Mouse (Mus musculus) cerebellum, adult 2 months (tissue): ENCODE data around the gene Syn2. TPM values are rescaled to one million over a fixed set of nuclear protein-coding genes. Genes with fewer than 3 reads are reported as not detected.

Source experiments
- DNase-seq, 2 experiments: peaks; one replicate each; pipeline ENCODE4 v3.0.0; 2021
- H3K27ac ChIP-seq: fragments of 200-500 bp; 2 replicates; pipeline ENCODE4 v1.5.1; 2012; ENCODE audit warnings: low read length, control low read depth, inconsistent platforms; ENCODE audit not compliant: insufficient read depth
- H3K27me3 ChIP-seq: fragments of 200-500 bp; 2 replicates; pipeline ENCODE4 v1.6.1; 2012; ENCODE audit warnings: inconsistent platforms, mild to moderate bottlenecking, low read length, moderate library complexity; ENCODE audit not compliant: control insufficient read depth, insufficient read depth
- H3K4me1 ChIP-seq: fragments of 200-500 bp; 2 replicates; pipeline ENCODE4 v1.6.1; 2011; ENCODE audit warnings: low read length; ENCODE audit not compliant: control insufficient read depth, insufficient read depth
- H3K4me3 ChIP-seq: fragments of 200-500 bp; replicated peaks from 2 replicates; pipeline ENCODE3; 2011; ENCODE audit warnings: mild to moderate bottlenecking, low read depth, low read length, control low read depth; ENCODE audit not compliant: insufficient read depth
- CTCF ChIP-seq: fragments of 200-500 bp; IDR thresholded peaks from 2 replicates; pipeline ENCODE4 v1.5.1; 2011; ENCODE audit warnings: low read depth, mild to moderate bottlenecking, control low read depth, low read length, moderate library complexity, borderline replicate concordance; ENCODE audit not compliant: insufficient read depth
- POLR2A ChIP-seq: fragments of 200-500 bp; IDR thresholded peaks from 2 replicates; pipeline ENCODE4 v1.6.1; 2011; ENCODE audit warnings: low read length, control low read depth, borderline replicate concordance; ENCODE audit not compliant: insufficient read depth
- WGBS: fragments of 180-500 bp; shearing (Covaris S2); methylation state at CpG from one replicate; pipeline ENCODE4 v1.1.7; 2018; 5-methylcytosine and 5-hydroxymethylcytosine counted together
- polyA plus RNA-seq: library from polyadenylated mRNA; depleted of rRNA; stranded (reverse); fragments of >200 nt; gene quantifications from 2 replicates; pipeline ENCODE4 v1.2.3, GENCODE M21; 2012

The Syn2 gene
- polyA plus RNA-seq, 1 experiment = 272 TPM

- Histone ChIP-seq H3K27me3 (no peaks in the 10 kb centered on the region), H3K4me3 (peak overlapping the region; percentile 90), H3K4me1 (no peaks in the 10 kb centered on the region; the same call in 1 of the 2 replicates), H3K27ac (no peak overlapping the region)
- WGBS = 18% methylated on average over 9 of the region's 9 CpGs
- no peak for TF ChIP-seq CTCF
- TF ChIP-seq POLR2A = no peak
- no peak for DNase-seq
These were observed 1.5 kb downstream of the Syn2 start for GRCm38 (mm10) chr6:115136156-115136555.

- Histone ChIP-seq H3K27ac (no peak overlapping the region), H3K4me3 (no peak overlapping the region), H3K27me3 (no peaks in the 10 kb centered on the region), H3K4me1 (no peaks in the 10 kb centered on the region; the same call in 1 of the 2 replicates)
- TF ChIP-seq CTCF = no peak
- no peak for TF ChIP-seq POLR2A
- no peak for DNase-seq
- WGBS = 62% methylated on average over 4 of the region's 4 CpGs
These were observed 6.7 kb downstream of the Syn2 start for GRCm38 (mm10) chr6:115141446-115141845.

GRCm38 (mm10) chr6:115161175-115161574 lies 26.5 kb downstream of the Syn2 start:
- H3K4me1 ChIP-seq = peaks cover 4% of the 10 kb centered on the region; the same call in 1 of the 2 replicates
- WGBS = 77% methylated on average over 4 of the region's 4 CpGs
- no peak overlapping the region for H3K4me3 ChIP-seq
- H3K27ac ChIP-seq = no peak overlapping the region
- TF ChIP-seq POLR2A = no peak
- TF ChIP-seq CTCF = no peak
- DNase-seq = no peak
- no peaks in the 10 kb centered on the region for H3K27me3 ChIP-seq

GRCm38 (mm10) chr6:115165863-115166470 lies 31.3 kb downstream of the Syn2 start:
- peak overlapping the region; percentile 34; the same call in 1 of the 2 replicates for H3K27ac ChIP-seq
- H3K27me3 ChIP-seq = no peaks in the 10 kb centered on the region
- no peak for TF ChIP-seq POLR2A
- no peak for TF ChIP-seq CTCF
- peaks cover 11% of the 10 kb centered on the region; the same call in 1 of the 2 replicates for H3K4me1 ChIP-seq
- WGBS = 49% methylated on average over 3 of the region's 3 CpGs
- DNase-seq = peak in 1 of 2 experiments; percentile 52
- no peak overlapping the region for H3K4me3 ChIP-seq

- Histone ChIP-seq H3K4me3 (no peak overlapping the region), H3K4me1 (peaks cover 11% of the 10 kb centered on the region), H3K27me3 (no peaks in the 10 kb centered on the region), H3K27ac (no peak overlapping the region; the same call in 1 of the 2 replicates)
- peak; percentile 76 to 96 for DNase-seq
- 5% methylated on average over 3 of the region's 3 CpGs for WGBS
- TF ChIP-seq POLR2A (no peak), CTCF (peak; percentile 19; the same call in 1 of the 2 replicates)
These were observed 34.2 kb downstream of the Syn2 start for GRCm38 (mm10) chr6:115168921-115169320.

GRCm38 (mm10) chr6:115169518-115169917 lies 34.8 kb downstream of the Syn2 start:
- peak overlapping the region; percentile 3; the same call in 1 of the 2 replicates for H3K27ac ChIP-seq
- H3K4me1 ChIP-seq = peaks cover 11% of the 10 kb centered on the region
- 43% methylated on average over 2 of the region's 2 CpGs for WGBS
- DNase-seq = peak in 1 of 2 experiments; percentile 27
- no peak overlapping the region for H3K4me3 ChIP-seq
- no peaks in the 10 kb centered on the region for H3K27me3 ChIP-seq
- TF ChIP-seq CTCF = no peak
- TF ChIP-seq POLR2A = no peak

- Histone ChIP-seq H3K27me3 (no peaks in the 10 kb centered on the region), H3K4me3 (no peak overlapping the region), H3K27ac (no peak overlapping the region), H3K4me1 (peaks cover 7% of the 10 kb centered on the region)
- DNase-seq = no peak
- WGBS = 21% methylated on average over 3 of the region's 3 CpGs
- TF ChIP-seq CTCF (peak; percentile 59), POLR2A (no peak)
These were observed 40.1 kb downstream of the Syn2 start for GRCm38 (mm10) chr6:115174845-115175244.

- H3K27ac ChIP-seq = no peak overlapping the region
- peaks cover 9% of the 10 kb centered on the region for H3K4me1 ChIP-seq
- no peak for TF ChIP-seq CTCF
- no peak for TF ChIP-seq POLR2A
- H3K4me3 ChIP-seq = no peak overlapping the region
- no peaks in the 10 kb centered on the region for H3K27me3 ChIP-seq
- no peak for DNase-seq
- whole genome bisulfite sequencing = 38% methylated on average over 3 of the region's 3 CpGs
These were observed 44.1 kb downstream of the Syn2 start for GRCm38 (mm10) chr6:115178826-115179225.
